Mouse (Mus musculus) testis, adult 2 months (tissue): Measurements from ENCODE around the gene Capn7. TPM values are rescaled to one million over a fixed set of nuclear protein-coding genes. Genes with fewer than 3 reads are reported as not detected.
A peak's percentile ranks its signal among the peaks of the same experiment; 100 is the strongest.

Source experiments
- H3K27ac ChIP-seq: fragments of 200-500 bp; 2 replicates; pipeline ENCODE4 v1.5.1; 2012; ENCODE audit warnings: low read depth, low read length; ENCODE audit not compliant: control insufficient read depth, insufficient read depth
- H3K27me3 ChIP-seq: fragments of 200-500 bp; 2 replicates; pipeline ENCODE4 v1.6.1; 2012; ENCODE audit warnings: mild to moderate bottlenecking, low read length, moderate library complexity; ENCODE audit not compliant: control insufficient read depth, insufficient read depth
- H3K36me3 ChIP-seq: fragments of 200-500 bp; 2 replicates; pipeline ENCODE4 v1.6.1; 2012; ENCODE audit warnings: mild to moderate bottlenecking, low read length; ENCODE audit not compliant: control insufficient read depth, insufficient read depth
- H3K4me1 ChIP-seq: fragments of 200-500 bp; 2 replicates; pipeline ENCODE4 v1.6.1; 2012; ENCODE audit warnings: low read length; ENCODE audit not compliant: control insufficient read depth, insufficient read depth
- H3K4me3 ChIP-seq: fragments of 200-500 bp; 2 replicates; pipeline ENCODE4 v1.5.1; 2012; ENCODE audit warnings: low read depth, mild to moderate bottlenecking, low read length, moderate library complexity, mixed read lengths; ENCODE audit not compliant: control insufficient read depth
- CTCF ChIP-seq: fragments of 200-500 bp; IDR thresholded peaks from 2 replicates; pipeline ENCODE4 v1.5.1; 2012; ENCODE audit warnings: low read depth, mild to moderate bottlenecking, inconsistent platforms, low read length, moderate library complexity; ENCODE audit not compliant: control insufficient read depth, insufficient read depth, insufficient replicate concordance
- POLR2A ChIP-seq: fragments of 200-500 bp; IDR thresholded peaks from 2 replicates; pipeline ENCODE4 v1.6.1; 2012; ENCODE audit warnings: low read depth, mild to moderate bottlenecking, inconsistent platforms, low read length, moderate library complexity; ENCODE audit not compliant: control insufficient read depth
- polyA plus RNA-seq: library from polyadenylated mRNA; depleted of rRNA; stranded (reverse); fragments of >200 nt; gene quantifications from 2 replicates; pipeline ENCODE4 v1.2.3, GENCODE M21; 2012

Gene Capn7
- polyA plus RNA-seq, 1 experiment: 8.5 TPM

GRCm38 (mm10) chr14:31400896-31401295 lies 64.5 kb downstream of the Capn7 start:
- peaks cover 3% of the 10 kb centered on the region for H3K4me1 ChIP-seq
- TF ChIP-seq POLR2A (no peak), CTCF (no peak)
- no peaks in the 10 kb centered on the region for H3K27me3 ChIP-seq
- no peaks in the 10 kb centered on the region for H3K36me3 ChIP-seq
- H3K27ac ChIP-seq: peak overlapping the region; percentile 14; the same call in 1 of the 2 replicates
- no peak overlapping the region for H3K4me3 ChIP-seq

- peaks cover 3% of the 10 kb centered on the region for H3K4me1 ChIP-seq
- H3K27ac ChIP-seq: 0 out of 2 replicates have a peak overlapping the region, but pooled peaks have one; percentile 41
- H3K4me3 ChIP-seq: no peak overlapping the region
- no peaks in the 10 kb centered on the region for H3K36me3 ChIP-seq
- no peaks in the 10 kb centered on the region for H3K27me3 ChIP-seq
- TF ChIP-seq POLR2A (no peak), CTCF (no peak)
These were observed 65.5 kb downstream of the Capn7 start for GRCm38 (mm10) chr14:31401918-31402427.

GRCm38 (mm10) chr14:31402693-31403092 lies 66.3 kb downstream of the Capn7 start:
- Histone ChIP-seq H3K4me3 (no peak overlapping the region), H3K27ac (peak overlapping the region; percentile 22), H3K4me1 (peaks cover 8% of the 10 kb centered on the region), H3K27me3 (no peaks in the 10 kb centered on the region), H3K36me3 (no peaks in the 10 kb centered on the region)
- TF ChIP-seq POLR2A (no peak), CTCF (no peak)

- H3K36me3 ChIP-seq: no peaks in the 10 kb centered on the region
- peaks cover 8% of the 10 kb centered on the region for H3K4me1 ChIP-seq
- no peaks in the 10 kb centered on the region for H3K27me3 ChIP-seq
- H3K4me3 ChIP-seq: no peak overlapping the region
- TF ChIP-seq POLR2A (no peak), CTCF (no peak)
- H3K27ac ChIP-seq: no peak overlapping the region
These were observed 67.1 kb downstream of the Capn7 start for GRCm38 (mm10) chr14:31403556-31403955.

- Histone ChIP-seq H3K4me3 (no peak overlapping the region), H3K4me1 (peaks cover 8% of the 10 kb centered on the region), H3K27ac (no peak overlapping the region), H3K36me3 (no peaks in the 10 kb centered on the region), H3K27me3 (no peaks in the 10 kb centered on the region)
- no peak for TF ChIP-seq CTCF
- TF ChIP-seq POLR2A: no peak
These were observed 67.6 kb downstream of the Capn7 start for GRCm38 (mm10) chr14:31403995-31404394.

- peaks cover 8% of the 10 kb centered on the region for H3K4me1 ChIP-seq
- no peak for TF ChIP-seq CTCF
- no peaks in the 10 kb centered on the region for H3K36me3 ChIP-seq
- no peak overlapping the region for H3K27ac ChIP-seq
- no peaks in the 10 kb centered on the region for H3K27me3 ChIP-seq
- no peak overlapping the region for H3K4me3 ChIP-seq
These were observed 68.2 kb downstream of the Capn7 start for GRCm38 (mm10) chr14:31404663-31405062.

- no peak overlapping the region for H3K27ac ChIP-seq
- no peak overlapping the region for H3K4me3 ChIP-seq
- H3K4me1 ChIP-seq: peaks cover 8% of the 10 kb centered on the region
- H3K27me3 ChIP-seq: no peaks in the 10 kb centered on the region
- H3K36me3 ChIP-seq: no peaks in the 10 kb centered on the region
- TF ChIP-seq CTCF: no peak
- TF ChIP-seq POLR2A: no peak
These were observed 69.2 kb downstream of the Capn7 start for GRCm38 (mm10) chr14:31405652-31406051.
